Mouse (Mus musculus): Measurements from ENCODE around the gene Otulinl. TPM values are rescaled to one million over a fixed set of nuclear protein-coding genes. Genes with fewer than 3 reads are reported as not detected.
A peak's percentile ranks its signal among the peaks of the same experiment; 100 is the strongest.

The Otulinl gene
- polyA plus RNA-seq, 1 experiment: 4.9 TPM

- TF ChIP-seq CTCF (IDR thresholded peaks at IDR 0.05; ENCODE audit: borderline replicate concordance, extremely low read depth, insufficient read depth, insufficient read length) (no peak), POLR2A (IDR thresholded peaks at IDR 0.05; ENCODE audit: borderline replicate concordance, extremely low read depth, insufficient read depth, insufficient read length, poor library complexity, severe bottlenecking) (no peak)
Measured at GRCm38 (mm10) chr15:27666911-27667539, 14.4 kb downstream of the Otulinl start.

GRCm38 (mm10) chr15:27665392-27665911 is 15.9 kb downstream of the Otulinl start:
- no peak for TF ChIP-seq CTCF (IDR thresholded peaks at IDR 0.05; ENCODE audit: borderline replicate concordance, extremely low read depth, insufficient read depth, insufficient read length)
- no peak for TF ChIP-seq POLR2A (IDR thresholded peaks at IDR 0.05; ENCODE audit: borderline replicate concordance, extremely low read depth, insufficient read depth, insufficient read length, poor library complexity, severe bottlenecking)
- DNase-seq (ENCODE audit: low read depth): peak; percentile 61

More at GRCm38 (mm10) chr15:27666911-27667539, 14.4 kb downstream of the Otulinl start:
- no peak for DNase-seq (ENCODE audit: low read depth)

- DNase-seq (ENCODE audit: low read depth): no peak
- TF ChIP-seq CTCF (IDR thresholded peaks at IDR 0.05; ENCODE audit: borderline replicate concordance, extremely low read depth, insufficient read depth, insufficient read length): no peak
- no peak for TF ChIP-seq POLR2A (IDR thresholded peaks at IDR 0.05; ENCODE audit: borderline replicate concordance, extremely low read depth, insufficient read depth, insufficient read length, poor library complexity, severe bottlenecking)
Measured at GRCm38 (mm10) chr15:27664126-27664525, 17.3 kb downstream of the Otulinl start.

GRCm38 (mm10) chr15:27662699-27663098 is 18.7 kb downstream of the Otulinl start:
- TF ChIP-seq POLR2A (IDR thresholded peaks at IDR 0.05; ENCODE audit: borderline replicate concordance, extremely low read depth, insufficient read depth, insufficient read length, poor library complexity, severe bottlenecking): no peak
- TF ChIP-seq CTCF (IDR thresholded peaks at IDR 0.05; ENCODE audit: borderline replicate concordance, extremely low read depth, insufficient read depth, insufficient read length): no peak
- DNase-seq (ENCODE audit: low read depth): no peak

- DNase-seq (ENCODE audit: low read depth): no peak
- TF ChIP-seq POLR2A (IDR thresholded peaks at IDR 0.05; ENCODE audit: borderline replicate concordance, extremely low read depth, insufficient read depth, insufficient read length, poor library complexity, severe bottlenecking): no peak
- no peak for TF ChIP-seq CTCF (IDR thresholded peaks at IDR 0.05; ENCODE audit: borderline replicate concordance, extremely low read depth, insufficient read depth, insufficient read length)
Measured at GRCm38 (mm10) chr15:27661696-27662095, 19.7 kb downstream of the Otulinl start.

- TF ChIP-seq CTCF (IDR thresholded peaks at IDR 0.05; ENCODE audit: borderline replicate concordance, extremely low read depth, insufficient read depth, insufficient read length): peak; percentile 98
- no peak for TF ChIP-seq POLR2A (IDR thresholded peaks at IDR 0.05; ENCODE audit: borderline replicate concordance, extremely low read depth, insufficient read depth, insufficient read length, poor library complexity, severe bottlenecking)
- DNase-seq (ENCODE audit: low read depth): peak; percentile 90
Measured at GRCm38 (mm10) chr15:27659592-27660244, 21.7 kb downstream of the Otulinl start.

- DNase-seq (ENCODE audit: low read depth): no peak
- TF ChIP-seq CTCF (IDR thresholded peaks at IDR 0.05; ENCODE audit: borderline replicate concordance, extremely low read depth, insufficient read depth, insufficient read length): no peak
- TF ChIP-seq POLR2A (IDR thresholded peaks at IDR 0.05; ENCODE audit: borderline replicate concordance, extremely low read depth, insufficient read depth, insufficient read length, poor library complexity, severe bottlenecking): no peak
Measured at GRCm38 (mm10) chr15:27659143-27659542, 22.2 kb downstream of the Otulinl start.

- TF ChIP-seq POLR2A (IDR thresholded peaks at IDR 0.05; ENCODE audit: borderline replicate concordance, extremely low read depth, insufficient read depth, insufficient read length, poor library complexity, severe bottlenecking): no peak
- TF ChIP-seq CTCF (IDR thresholded peaks at IDR 0.05; ENCODE audit: borderline replicate concordance, extremely low read depth, insufficient read depth, insufficient read length): no peak
- no peak for DNase-seq (ENCODE audit: low read depth)
Measured at GRCm38 (mm10) chr15:27658356-27658755, 23.0 kb downstream of the Otulinl start.

- DNase-seq (ENCODE audit: low read depth): no peak
- TF ChIP-seq CTCF (IDR thresholded peaks at IDR 0.05; ENCODE audit: borderline replicate concordance, extremely low read depth, insufficient read depth, insufficient read length) (no peak), POLR2A (IDR thresholded peaks at IDR 0.05; ENCODE audit: borderline replicate concordance, extremely low read depth, insufficient read depth, insufficient read length, poor library complexity, severe bottlenecking) (no peak)
Measured at GRCm38 (mm10) chr15:27657866-27658265, 23.5 kb downstream of the Otulinl start.

GRCm38 (mm10) chr15:27656626-27657025 is 24.8 kb downstream of the Otulinl start:
- DNase-seq (ENCODE audit: low read depth): no peak
- TF ChIP-seq POLR2A (IDR thresholded peaks at IDR 0.05; ENCODE audit: borderline replicate concordance, extremely low read depth, insufficient read depth, insufficient read length, poor library complexity, severe bottlenecking): no peak
- TF ChIP-seq CTCF (IDR thresholded peaks at IDR 0.05; ENCODE audit: borderline replicate concordance, extremely low read depth, insufficient read depth, insufficient read length): no peak

GRCm38 (mm10) chr15:27655015-27655414 is 26.4 kb downstream of the Otulinl start:
- no peak for DNase-seq (ENCODE audit: low read depth)
- TF ChIP-seq CTCF (IDR thresholded peaks at IDR 0.05; ENCODE audit: borderline replicate concordance, extremely low read depth, insufficient read depth, insufficient read length) (no peak), POLR2A (IDR thresholded peaks at IDR 0.05; ENCODE audit: borderline replicate concordance, extremely low read depth, insufficient read depth, insufficient read length, poor library complexity, severe bottlenecking) (no peak)

All from brain, embryonic 14.5 days (tissue).